Mouse (Mus musculus): Measurements from ENCODE around the gene Rnaseh2b.

DNA sequence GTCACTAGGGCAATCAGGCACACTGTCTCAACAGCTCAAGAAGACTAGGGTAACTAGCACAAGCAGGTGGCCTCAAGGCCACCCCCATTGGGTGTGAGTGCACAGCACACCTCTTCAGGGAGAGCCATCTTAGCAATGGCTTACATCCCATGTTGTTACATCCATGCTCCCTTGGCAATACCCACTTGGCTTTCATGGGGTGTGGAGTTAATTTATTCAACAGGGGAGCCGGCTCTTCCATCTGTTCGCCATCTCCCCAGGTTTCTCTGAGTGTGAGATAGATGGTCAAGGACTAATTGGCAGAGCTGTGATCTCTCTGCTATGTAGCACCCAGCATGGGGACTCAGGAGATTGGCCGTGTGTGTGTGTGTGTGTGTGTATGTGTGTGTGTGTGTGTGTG lies 90.7 kb downstream of the Rnaseh2b start:
- TF ChIP-seq POLR2A (IDR thresholded peaks at IDR 0.05; ENCODE audit: borderline replicate concordance, extremely low read depth, insufficient read depth, insufficient read length, poor library complexity, severe bottlenecking): no peak
- TF ChIP-seq CTCF (IDR thresholded peaks at IDR 0.05; ENCODE audit: borderline replicate concordance, extremely low read depth, insufficient read depth, insufficient read length): no peak
